Mouse (Mus musculus) erythroblast, embryonic 14.5 days (primary cell): ENCODE results near the gene Ttll10. TPM values are rescaled to one million over a fixed set of nuclear protein-coding genes. Genes with fewer than 3 reads are reported as not detected.

ENCODE experiments used
- H3K27me3 ChIP-seq: 2 replicates; pipeline ENCODE4 v1.6.1; 2012; ENCODE audit warnings: inconsistent platforms; ENCODE audit not compliant: control insufficient read depth
- H3K36me3 ChIP-seq: 2 replicates; pipeline ENCODE4 v1.6.1; 2012; ENCODE audit warnings: mild to moderate bottlenecking, inconsistent platforms; ENCODE audit not compliant: control insufficient read depth
- H3K4me1 ChIP-seq: 2 replicates; pipeline ENCODE4 v1.6.1; 2012; ENCODE audit warnings: inconsistent platforms; ENCODE audit not compliant: control insufficient read depth
- H3K4me3 ChIP-seq: replicated peaks from 2 replicates; pipeline ENCODE3; 2012; ENCODE audit warnings: moderate library complexity, mild to moderate bottlenecking, inconsistent platforms
- H3K9me3 ChIP-seq: 2 replicates; pipeline ENCODE4 v1.6.1; 2012; ENCODE audit warnings: low read length, inconsistent platforms, mixed read lengths; ENCODE audit not compliant: control insufficient read depth
- GATA1 ChIP-seq: IDR thresholded peaks from 2 replicates; pipeline ENCODE4 v1.6.1; 2012; ENCODE audit warnings: low read length, inconsistent platforms, mixed read lengths
- TAL1 ChIP-seq: IDR thresholded peaks from 3 replicates; pipeline ENCODE4 v1.6.1; 2012; ENCODE audit warnings: low read length, inconsistent platforms, mixed read lengths
- polyA plus RNA-seq: library from polyadenylated mRNA; stranded (reverse); fragments of >175 nt; gene quantifications from 2 replicates; pipeline ENCODE4 v1.2.3, GENCODE M21; 2012

The Ttll10 gene
- polyA plus RNA-seq, 1 experiment = not detected

GRCm38 (mm10) chr4:155991908-155992230 is 67.3 kb downstream of the Ttll10 start:
- Histone ChIP-seq H3K9me3 (no peaks in the 10 kb centered on the region), H3K27me3 (no peaks in the 10 kb centered on the region), H3K4me3 (peak overlapping the region; percentile 78), H3K36me3 (peaks cover 22% of the 10 kb centered on the region), H3K4me1 (peaks cover 73% of the 10 kb centered on the region)
- TF ChIP-seq GATA1 = no peak
- no peak for TF ChIP-seq TAL1

- Histone ChIP-seq H3K27me3 (no peaks in the 10 kb centered on the region), H3K36me3 (peaks cover 17% of the 10 kb centered on the region), H3K4me3 (peak overlapping the region; percentile 78), H3K9me3 (no peaks in the 10 kb centered on the region), H3K4me1 (peaks cover 71% of the 10 kb centered on the region)
- TF ChIP-seq GATA1 = no peak
- no peak for TF ChIP-seq TAL1
Measured at GRCm38 (mm10) chr4:155991211-155991907, 67.9 kb downstream of the Ttll10 start.

Other genes starting within 250 kb of the Ttll10 start
- gene Ccnl2, start 246.9 kb downstream of the Ttll10 start, polyA plus RNA-seq = 4.7 and 4.8 TPM in 2 replicates
- 28.2 and 40.5 TPM in 2 replicates for gene Aurkaip1, start 228.1 kb downstream of the Ttll10 start, polyA plus RNA-seq
- gene Mxra8, start 219.7 kb downstream of the Ttll10 start, polyA plus RNA-seq = 0.11 TPM in 1 of 2 replicates, not detected in the other
- 8.1 and 8.2 TPM in 2 replicates for gene Dvl1, start 212.0 kb downstream of the Ttll10 start, polyA plus RNA-seq
- gene Tas1r3, start 196.1 kb downstream of the Ttll10 start, polyA plus RNA-seq = not detected in 2 replicates
- 0.17 and 0.55 TPM in 2 replicates for gene Cptp, start 190.0 kb downstream of the Ttll10 start, polyA plus RNA-seq
- 0.94 and 1.8 TPM in 2 replicates for gene Ints11, start 189.9 kb downstream of the Ttll10 start, polyA plus RNA-seq
- gene Pusl1, start 167.6 kb downstream of the Ttll10 start, polyA plus RNA-seq = 2.1 and 3.5 TPM in 2 replicates
- gene Acap3, start 167.6 kb downstream of the Ttll10 start, polyA plus RNA-seq = 3.8 and 4.1 TPM in 2 replicates
- gene Ube2j2, start 115.6 kb downstream of the Ttll10 start, polyA plus RNA-seq = 12.5 and 13.5 TPM in 2 replicates
- 7.7 and 11.5 TPM in 2 replicates for gene C1qtnf12, start 97.1 kb downstream of the Ttll10 start, polyA plus RNA-seq
- 0.11 and 0.22 TPM in 2 replicates for gene B3galt6, start 66.8 kb downstream of the Ttll10 start, polyA plus RNA-seq
- 3.2 and 4.3 TPM in 2 replicates for gene Sdf4, start 66.5 kb downstream of the Ttll10 start, polyA plus RNA-seq
- gene Tnfrsf4, start 45.6 kb downstream of the Ttll10 start, polyA plus RNA-seq = 0.11 and 0.24 TPM in 2 replicates
- gene Tnfrsf18, start 33.2 kb downstream of the Ttll10 start, polyA plus RNA-seq = not detected in 2 replicates
- gene 9430015G10Rik, start 50.6 kb upstream of the Ttll10 start, polyA plus RNA-seq = 0.90 and 0.96 TPM in 2 replicates
- gene Rnf223, start 71.1 kb upstream of the Ttll10 start, polyA plus RNA-seq = 0.10 TPM in 2 replicates
- 0.45 and 0.51 TPM in 2 replicates for gene Agrn, start 138.1 kb upstream of the Ttll10 start, polyA plus RNA-seq
- 0.75 and 0.80 TPM in 2 replicates for gene Isg15, start 141.4 kb upstream of the Ttll10 start, polyA plus RNA-seq
- 0.13 and 0.15 TPM in 2 replicates for gene AW011738, start 143.9 kb upstream of the Ttll10 start, polyA plus RNA-seq
- gene Perm1, start 156.5 kb upstream of the Ttll10 start, polyA plus RNA-seq = not detected in 2 replicates
- 1.5 and 2.4 TPM in 2 replicates for gene Plekhn1, start 175.4 kb upstream of the Ttll10 start, polyA plus RNA-seq
- 2.9 and 3.0 TPM in 2 replicates for gene Noc2l, start 176.6 kb upstream of the Ttll10 start, polyA plus RNA-seq
- gene Samd11, start 196.2 kb upstream of the Ttll10 start, polyA plus RNA-seq = 72.2 and 81.7 TPM in 2 replicates